ENCODE assay signal across 16 mouse cellular contexts in genomic region chr12:103123861-103124260, GRCm38 (mm10).
"Had no signal": no experiment of that assay in that cellular context is flagged by ENCODE, and none has a peak within 500 bp of the region (broad histone marks: within the 10 kb centered on the region; RNA-seq: fewer than 3 reads in every experiment).

No protein-coding gene starts in this region.

- H3K9me3 ChIP-seq: neural tube, embryonic 13.5 days; neural tube, embryonic 15.5 days; stomach, embryonic 15.5 days had no signal

- H3K4me2 ChIP-seq: neural tube, embryonic 13.5 days; neural tube, embryonic 15.5 days; stomach, embryonic 15.5 days had no signal

- DNase-seq: retina, postnatal 1 day; right cerebral cortex, adult 18-20 months; right cerebral cortex, postnatal 14 days; right cerebral cortex, postnatal 25 days; right cerebral cortex, postnatal 4 days; spleen, adult 18-20 months; thymus, adult 18-20 months; thymus, adult 2 months; thymus, postnatal 14 days; thymus, postnatal 25 days; thymus, postnatal 36 days; thymus, postnatal 4 days had no signal

- H3K27me3 ChIP-seq: neural tube, embryonic 13.5 days; neural tube, embryonic 15.5 days; stomach, embryonic 15.5 days had no signal

- H3K27ac ChIP-seq: neural tube, embryonic 13.5 days; neural tube, embryonic 15.5 days; stomach, embryonic 15.5 days; stomach, postnatal 0 days had no signal

- H3K9ac ChIP-seq: neural tube, embryonic 13.5 days; neural tube, embryonic 15.5 days; stomach, embryonic 15.5 days had no signal

- H3K4me1 ChIP-seq: neural tube, embryonic 13.5 days; neural tube, embryonic 15.5 days; stomach, embryonic 15.5 days had no signal

- H3K36me3 ChIP-seq: stomach, embryonic 15.5 days had no signal

- H3K4me3 ChIP-seq: neural tube, embryonic 13.5 days; neural tube, embryonic 15.5 days; stomach, embryonic 15.5 days had no signal
